Mouse (Mus musculus) stomach, embryonic 14.5 days (tissue): ENCODE measurements at regions not wholly inside any gene's neighbourhood (a gene's known extent, or its start where the extent isn't known, plus 50 kb on each side); places are given as distances from the start of the nearest gene placed in this dataset.

Experiments
- ATAC-seq: fragments of 200-750 bp; cut with Nextera tagmentation; 2 replicates; pipeline ENCODE4 v1.8.0; 2017; ENCODE audit warnings: low read depth, moderate TSS enrichment; ENCODE audit not compliant: insufficient number of reproducible peaks, insufficient read depth, low FRiP score
- H3K27ac ChIP-seq: fragments of 300-500 bp; sonication (generic); 2 replicates; pipeline ENCODE4 v1.5.1; 2014; ENCODE audit warnings: mild to moderate bottlenecking, low read length, moderate library complexity, mixed read lengths
- H3K27me3 ChIP-seq: fragments of 300-500 bp; sonication (generic); 2 replicates; pipeline ENCODE4 v1.6.1; 2014; ENCODE audit warnings: low read length, control low read depth, mixed read lengths; ENCODE audit not compliant: control insufficient read depth, insufficient read depth
- H3K36me3 ChIP-seq: fragments of 300-500 bp; sonication (generic); 2 replicates; pipeline ENCODE4 v1.6.1; 2014; ENCODE audit warnings: mild to moderate bottlenecking, control low read depth, low read length, moderate library complexity, mixed read lengths; ENCODE audit not compliant: control insufficient read depth, insufficient read depth
- H3K4me1 ChIP-seq: fragments of 300-500 bp; sonication (generic); 2 replicates; pipeline ENCODE4 v1.6.1; 2014; ENCODE audit warnings: low read length, control low read depth, mixed read lengths; ENCODE audit not compliant: control insufficient read depth, insufficient read depth
- H3K4me2 ChIP-seq: fragments of 300-500 bp; sonication (generic); replicated peaks from 2 replicates; pipeline ENCODE4 v1.6.1; 2014; ENCODE audit warnings: low read depth, low read length, control low read depth
- H3K4me3 ChIP-seq: fragments of 300-500 bp; sonication (generic); 2 replicates; pipeline ENCODE4 v1.5.1; 2014; ENCODE audit warnings: low read depth, low read length, control low read depth
- H3K9ac ChIP-seq: fragments of 300-500 bp; sonication (generic); replicated peaks from 2 replicates; pipeline ENCODE4 v1.6.1; 2014; ENCODE audit warnings: low read depth, mild to moderate bottlenecking, control low read depth, low read length, moderate library complexity, mixed read lengths
- H3K9me3 ChIP-seq: fragments of 300-500 bp; sonication (generic); 2 replicates; pipeline ENCODE4 v1.6.1; 2016; ENCODE audit warnings: low read depth, low read length, control low read depth; ENCODE audit not compliant: control insufficient read depth
- WGBS: fragments of 180-500 bp; shearing (Covaris S2); extraction: QIAGEN DNeasy Blood & Tissue Kit; methylation state at CpG from one replicate; pipeline ENCODE4 v1.1.7; 2014; 5-methylcytosine and 5-hydroxymethylcytosine counted together

GRCm38 (mm10) chr2:28389703-28390102, 56.9 kb upstream of the Ppp1r26 start:
- WGBS = 76% methylated on average over 5 of the region's 5 CpGs
- H3K27me3 ChIP-seq = no peaks in the 10 kb centered on the region
- H3K4me3 ChIP-seq = no peak overlapping the region
- H3K9me3 ChIP-seq = no peaks in the 10 kb centered on the region
- H3K4me1 ChIP-seq = 0 out of 2 replicates have a peak, but pooled peaks cover 8% of the 10 kb centered on the region
- no peak overlapping the region for H3K27ac ChIP-seq
- no peak overlapping the region for H3K9ac ChIP-seq
- no peak for ATAC-seq
- H3K36me3 ChIP-seq = no peaks in the 10 kb centered on the region
- H3K4me2 ChIP-seq = no peak overlapping the region

- no peak for ATAC-seq
- no peaks in the 10 kb centered on the region for H3K36me3 ChIP-seq
- H3K9ac ChIP-seq = no peak overlapping the region
- H3K27me3 ChIP-seq = no peaks in the 10 kb centered on the region
- no peaks in the 10 kb centered on the region for H3K4me1 ChIP-seq
- no peak overlapping the region for H3K4me2 ChIP-seq
- no peak overlapping the region for H3K27ac ChIP-seq
- no peak overlapping the region for H3K4me3 ChIP-seq
- H3K9me3 ChIP-seq = no peaks in the 10 kb centered on the region
- 91% methylated on average over 6 of the region's 6 CpGs for WGBS
Measured at GRCm38 (mm10) chr2:28395391-28395790, 51.2 kb upstream of the Ppp1r26 start.
